Mouse (Mus musculus): ENCODE results near the gene Sgsm1. TPM values are rescaled to one million over a fixed set of nuclear protein-coding genes. Genes with fewer than 3 reads are reported as not detected.

The Sgsm1 gene
- polyA plus RNA-seq, 1 experiment = 73.9 TPM

GRCm38 (mm10) chr5:113214455-113214854 is 96.1 kb downstream of the Sgsm1 start:
- no peak for TF ChIP-seq CTCF (IDR thresholded peaks at IDR 0.05; ENCODE audit: borderline replicate concordance, insufficient read depth, low read depth, low read length)
- no peak for TF ChIP-seq POLR2A (IDR thresholded peaks at IDR 0.05; ENCODE audit: borderline replicate concordance, insufficient read depth, low read length)
- H3K4me1 ChIP-seq (ENCODE audit: control insufficient read depth, insufficient read depth, low read length) = peaks cover under 1% of the 10 kb centered on the region
- DNase-seq = no peak
- H3K27me3 ChIP-seq (ENCODE audit: control insufficient read depth, insufficient read depth, low read length) = no peaks in the 10 kb centered on the region
- H3K27ac ChIP-seq (ENCODE audit: insufficient read depth, low read length) = no peak overlapping the region
- WGBS = 24% methylated on average over 11 of the region's 11 CpGs
- no peak overlapping the region for H3K4me3 ChIP-seq (replicated peaks; ENCODE audit: insufficient read depth, low read depth, low read length)

DNA sequence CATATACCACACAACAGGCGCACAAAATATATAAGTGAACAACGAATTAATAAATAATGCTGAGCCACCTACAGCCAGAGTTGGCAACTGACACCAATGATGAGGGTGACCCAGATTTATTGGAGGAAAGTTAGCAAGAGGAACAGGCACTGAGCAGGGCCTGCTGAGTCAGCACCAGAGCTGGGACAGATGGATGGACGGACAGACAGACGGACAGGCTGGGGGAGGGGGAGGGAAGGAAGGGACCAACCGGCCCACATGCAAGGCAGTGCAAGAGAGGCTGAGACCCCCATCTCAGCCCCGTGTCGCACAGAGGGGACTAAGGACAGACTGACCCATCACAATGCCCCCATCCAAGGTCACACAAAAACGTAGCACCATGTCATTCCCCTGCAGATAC is 96.5 kb downstream of the Sgsm1 start:
- Histone ChIP-seq H3K4me3 (replicated peaks; ENCODE audit: insufficient read depth, low read depth, low read length) (no peak overlapping the region), H3K4me1 (ENCODE audit: control insufficient read depth, insufficient read depth, low read length) (peaks cover 4% of the 10 kb centered on the region), H3K27me3 (ENCODE audit: control insufficient read depth, insufficient read depth, low read length) (no peaks in the 10 kb centered on the region), H3K27ac (ENCODE audit: insufficient read depth, low read length) (no peak overlapping the region)
- 74% methylated on average over 8 of the region's 8 CpGs for WGBS
- no peak for DNase-seq
- TF ChIP-seq CTCF (IDR thresholded peaks at IDR 0.05; ENCODE audit: borderline replicate concordance, insufficient read depth, low read depth, low read length) = no peak
- TF ChIP-seq POLR2A (IDR thresholded peaks at IDR 0.05; ENCODE audit: borderline replicate concordance, insufficient read depth, low read length) = no peak

- H3K4me3 ChIP-seq (replicated peaks; ENCODE audit: insufficient read depth, low read depth, low read length) = no peak overlapping the region
- no peak overlapping the region for H3K27ac ChIP-seq (ENCODE audit: insufficient read depth, low read length)
- DNase-seq = no peak
- 84% methylated on average over 10 of the region's 10 CpGs for WGBS
- TF ChIP-seq CTCF (IDR thresholded peaks at IDR 0.05; ENCODE audit: borderline replicate concordance, insufficient read depth, low read depth, low read length) = no peak
- no peak for TF ChIP-seq POLR2A (IDR thresholded peaks at IDR 0.05; ENCODE audit: borderline replicate concordance, insufficient read depth, low read length)
- peaks cover 8% of the 10 kb centered on the region for H3K4me1 ChIP-seq (ENCODE audit: control insufficient read depth, insufficient read depth, low read length)
- H3K27me3 ChIP-seq (ENCODE audit: control insufficient read depth, insufficient read depth, low read length) = no peaks in the 10 kb centered on the region
Observed at GRCm38 (mm10) chr5:113212156-113212835, 98.3 kb downstream of the Sgsm1 start.

DNA sequence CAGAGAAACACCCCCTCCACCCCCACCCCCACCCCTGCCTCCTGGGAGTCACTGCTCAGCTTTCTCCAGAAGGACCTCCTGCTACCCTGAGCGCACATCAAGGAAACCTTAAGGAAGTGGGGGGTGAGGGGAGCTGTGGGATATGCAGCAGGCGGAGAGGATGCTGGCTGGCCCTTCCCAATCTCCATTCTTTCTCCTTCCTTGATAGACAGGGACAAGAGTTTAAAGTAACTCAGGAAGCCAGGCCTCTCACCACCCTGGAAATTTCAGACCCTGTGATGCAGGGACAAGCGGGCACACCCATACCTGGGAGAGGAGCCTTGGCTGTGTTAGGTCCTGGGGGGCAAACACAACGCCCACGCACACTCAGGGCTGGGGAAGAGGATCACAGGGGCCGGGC is 100.3 kb downstream of the Sgsm1 start:
- no peak overlapping the region for H3K4me3 ChIP-seq (replicated peaks; ENCODE audit: insufficient read depth, low read depth, low read length)
- 84% methylated on average over 6 of the region's 6 CpGs for WGBS

GRCm38 (mm10) chr5:113209898-113210297 is 100.7 kb downstream of the Sgsm1 start:
- H3K27ac ChIP-seq (ENCODE audit: insufficient read depth, low read length) = no peak overlapping the region
- TF ChIP-seq CTCF (IDR thresholded peaks at IDR 0.05; ENCODE audit: borderline replicate concordance, insufficient read depth, low read depth, low read length) = no peak
- no peak for TF ChIP-seq POLR2A (IDR thresholded peaks at IDR 0.05; ENCODE audit: borderline replicate concordance, insufficient read depth, low read length)
- no peak for DNase-seq
- WGBS = 83% methylated on average over 13 of the region's 13 CpGs
- H3K4me1 ChIP-seq (ENCODE audit: control insufficient read depth, insufficient read depth, low read length) = peaks cover 8% of the 10 kb centered on the region
- H3K4me3 ChIP-seq (replicated peaks; ENCODE audit: insufficient read depth, low read depth, low read length) = no peak overlapping the region
- no peaks in the 10 kb centered on the region for H3K27me3 ChIP-seq (ENCODE audit: control insufficient read depth, insufficient read depth, low read length)

More for the DNA sequence above, 100.3 kb downstream of the Sgsm1 start:
- no peak for DNase-seq
- H3K4me1 ChIP-seq (ENCODE audit: control insufficient read depth, insufficient read depth, low read length) = peaks cover 8% of the 10 kb centered on the region
- H3K27me3 ChIP-seq (ENCODE audit: control insufficient read depth, insufficient read depth, low read length) = no peaks in the 10 kb centered on the region
- no peak for TF ChIP-seq CTCF (IDR thresholded peaks at IDR 0.05; ENCODE audit: borderline replicate concordance, insufficient read depth, low read depth, low read length)
- TF ChIP-seq POLR2A (IDR thresholded peaks at IDR 0.05; ENCODE audit: borderline replicate concordance, insufficient read depth, low read length) = no peak
- H3K27ac ChIP-seq (ENCODE audit: insufficient read depth, low read length) = no peak overlapping the region

- no peak overlapping the region for H3K4me3 ChIP-seq (replicated peaks; ENCODE audit: insufficient read depth, low read depth, low read length)
- no peak overlapping the region; the same call in 1 of the 2 replicates for H3K27ac ChIP-seq (ENCODE audit: insufficient read depth, low read length)
- H3K27me3 ChIP-seq (ENCODE audit: control insufficient read depth, insufficient read depth, low read length) = no peaks in the 10 kb centered on the region
- no peak for DNase-seq
- WGBS = 36% methylated on average over 11 of the region's 11 CpGs
- H3K4me1 ChIP-seq (ENCODE audit: control insufficient read depth, insufficient read depth, low read length) = peaks cover 8% of the 10 kb centered on the region
- TF ChIP-seq CTCF (IDR thresholded peaks at IDR 0.05; ENCODE audit: borderline replicate concordance, insufficient read depth, low read depth, low read length) (no peak), POLR2A (IDR thresholded peaks at IDR 0.05; ENCODE audit: borderline replicate concordance, insufficient read depth, low read length) (no peak)
Observed at GRCm38 (mm10) chr5:113209401-113209750, 101.2 kb downstream of the Sgsm1 start.

DNA sequence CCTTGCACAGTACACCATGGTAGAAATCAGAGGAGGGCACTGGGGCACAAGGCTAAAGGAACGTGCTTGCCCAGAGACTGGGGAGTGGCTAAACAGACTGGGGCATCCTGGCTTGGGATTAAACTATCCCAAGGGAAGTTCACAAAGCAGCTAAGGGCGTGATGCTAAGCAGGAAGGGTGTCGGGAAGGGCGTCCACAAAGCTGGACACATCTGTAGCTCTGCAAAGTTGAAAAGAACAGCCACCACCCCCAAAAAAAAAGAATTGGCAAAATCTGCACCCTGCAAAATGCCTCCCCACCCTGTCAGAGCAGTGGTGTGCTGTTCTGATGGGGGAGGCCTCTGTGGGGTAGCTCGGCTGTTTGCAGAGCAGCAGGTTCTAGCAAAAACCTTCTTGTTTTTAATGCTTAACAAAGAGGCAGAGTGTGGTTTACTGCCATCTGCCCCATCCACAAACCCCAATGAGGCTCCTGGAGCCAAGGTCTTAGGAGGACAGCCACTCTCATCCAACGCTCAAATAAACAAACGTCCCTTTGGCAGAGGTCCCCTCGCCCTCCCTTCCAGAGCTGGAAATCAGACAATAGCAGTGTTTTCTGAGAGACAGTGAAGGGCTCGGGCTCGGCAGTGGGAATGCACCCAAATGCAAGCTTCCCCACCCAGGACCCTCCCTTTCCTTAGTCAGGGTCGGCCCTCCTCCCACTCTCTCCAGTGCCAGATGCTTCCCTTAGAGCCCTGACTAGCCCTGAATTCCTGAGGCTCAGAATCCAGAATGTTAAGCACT is 101.8 kb downstream of the Sgsm1 start:
- Histone ChIP-seq H3K4me3 (replicated peaks; ENCODE audit: insufficient read depth, low read depth, low read length) (no peak overlapping the region), H3K4me1 (ENCODE audit: control insufficient read depth, insufficient read depth, low read length) (peaks cover 8% of the 10 kb centered on the region), H3K27me3 (ENCODE audit: control insufficient read depth, insufficient read depth, low read length) (no peaks in the 10 kb centered on the region), H3K27ac (ENCODE audit: insufficient read depth, low read length) (peak overlapping the region; percentile 73; the same call in 1 of the 2 replicates)
- 34% methylated on average over 11 of the region's 11 CpGs for WGBS
- peak; percentile 33 to 63 for DNase-seq
- no peak for TF ChIP-seq CTCF (IDR thresholded peaks at IDR 0.05; ENCODE audit: borderline replicate concordance, insufficient read depth, low read depth, low read length)
- TF ChIP-seq POLR2A (IDR thresholded peaks at IDR 0.05; ENCODE audit: borderline replicate concordance, insufficient read depth, low read length) = no peak

DNA sequence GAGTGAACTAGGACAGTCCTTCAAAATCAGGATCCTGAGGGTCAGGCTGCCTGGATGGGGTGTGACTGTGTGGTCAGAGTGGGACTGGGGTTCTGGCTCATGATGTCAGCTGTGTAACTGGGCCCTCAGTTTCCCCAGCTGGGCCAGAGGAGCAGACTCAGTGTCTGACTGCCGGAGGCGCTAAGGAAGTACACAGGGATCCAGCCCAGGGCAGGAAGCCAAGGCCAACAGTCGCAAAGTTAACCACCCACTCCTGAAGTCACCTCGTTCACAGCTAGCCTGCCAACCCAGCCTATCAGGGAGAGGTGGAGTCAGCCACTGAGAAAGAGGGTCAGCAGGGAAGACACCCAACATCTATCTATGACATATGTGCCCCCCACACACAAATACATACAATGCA is 102.5 kb downstream of the Sgsm1 start:
- Histone ChIP-seq H3K27me3 (ENCODE audit: control insufficient read depth, insufficient read depth, low read length) (no peaks in the 10 kb centered on the region), H3K4me3 (replicated peaks; ENCODE audit: insufficient read depth, low read depth, low read length) (no peak overlapping the region), H3K27ac (ENCODE audit: insufficient read depth, low read length) (no peak overlapping the region), H3K4me1 (ENCODE audit: control insufficient read depth, insufficient read depth, low read length) (peaks cover 8% of the 10 kb centered on the region)
- TF ChIP-seq CTCF (IDR thresholded peaks at IDR 0.05; ENCODE audit: borderline replicate concordance, insufficient read depth, low read depth, low read length) (no peak), POLR2A (IDR thresholded peaks at IDR 0.05; ENCODE audit: borderline replicate concordance, insufficient read depth, low read length) (no peak)
- DNase-seq = no peak
- WGBS = 66% methylated on average over 4 of the region's 4 CpGs

Data from cerebellum, adult 2 months (tissue).